Mouse (Mus musculus): ENCODE measurements around the gene Pdgfa. TPM values are rescaled to one million over a fixed set of nuclear protein-coding genes. Genes with fewer than 3 reads are reported as not detected.

Pdgfa gene
- total RNA-seq, 2 experiments from 2014 or later, result 21.9 to 22.1 TPM

GRCm38 (mm10) chr5:138929879-138930507 is 67.2 kb downstream of the Pdgfa start:
- no peak for DNase-seq
- intact Hi-C loops (cut with DNase I), result loop anchor here (5.0 kb wide), 2 partner anchors 62 to 73 kb away; no protein-coding TSS in a partner anchor

Other genes starting within 250 kb of the Pdgfa start
- 10 to 100 TPM; 13.9 to 16.3 TPM for gene Fam20c, start 242.9 kb downstream of the Pdgfa start, total RNA-seq (2021)
- not detected for gene Gm5294, start 177.3 kb downstream of the Pdgfa start, total RNA-seq (2021)
- gene Prkar1b, start 152.6 kb upstream of the Pdgfa start, total RNA-seq (2021), result 1 to 10 TPM; 1.2 to 1.5 TPM
- gene Dnaaf5, start 152.9 kb upstream of the Pdgfa start, total RNA-seq (2021), result 10 to 100 TPM; 13.5 to 14.4 TPM
- 10 to 100 TPM; 32.6 to 37.6 TPM for gene Sun1, start 203.3 kb upstream of the Pdgfa start, total RNA-seq (2021)